Mouse (Mus musculus): Measurements from ENCODE around the gene Eif3a.
A peak's percentile ranks its signal among the peaks of the same experiment; 100 is the strongest.

Eif3a gene

GRCm38 (mm10) chr19:60790551-60791161, at the start of gene Eif3a:
Gene Eif3a, minus strand, starts transcription at chr19:60790658.
- DNase-seq (ENCODE audit: low spot score in 2 of 2), result peak; percentile 85 to 92

- DNase-seq (ENCODE audit: low spot score in 2 of 2), result peak; percentile 37 to 50
Observed at GRCm38 (mm10) chr19:60837747-60838146, 47.3 kb upstream of the Eif3a start.

- no peak for DNase-seq (ENCODE audit: low spot score in 2 of 2)
Observed at GRCm38 (mm10) chr19:60818677-60819076, 28.2 kb upstream of the Eif3a start.

GRCm38 (mm10) chr19:60813133-60813532, 22.7 kb upstream of the Eif3a start:
- no peak for DNase-seq (ENCODE audit: low spot score in 2 of 2)

- no peak for DNase-seq (ENCODE audit: low spot score in 2 of 2)
Observed at GRCm38 (mm10) chr19:60812036-60812389, 21.6 kb upstream of the Eif3a start.

GRCm38 (mm10) chr19:60811098-60812035, 20.9 kb upstream of the Eif3a start, which contains the start of gene Fam45a:
Gene Fam45a, plus strand, starts transcription at chr19:60811585.
- DNase-seq (ENCODE audit: low spot score in 2 of 2), result peak; percentile 88 to 89

- DNase-seq (ENCODE audit: low spot score in 2 of 2), result no peak
Observed at GRCm38 (mm10) chr19:60809927-60810326, 19.5 kb upstream of the Eif3a start.

- no peak for DNase-seq (ENCODE audit: low spot score in 2 of 2)
Observed at GRCm38 (mm10) chr19:60804903-60805302, 14.4 kb upstream of the Eif3a start.

- no peak for DNase-seq (ENCODE audit: low spot score in 2 of 2)
Observed at GRCm38 (mm10) chr19:60799867-60800569, 9.6 kb upstream of the Eif3a start.

GRCm38 (mm10) chr19:60797415-60797814, 7.0 kb upstream of the Eif3a start:
- no peak for DNase-seq (ENCODE audit: low spot score in 2 of 2)

- DNase-seq (ENCODE audit: low spot score in 2 of 2), result no peak
Observed at GRCm38 (mm10) chr19:60795244-60795643, 4.8 kb upstream of the Eif3a start.

GRCm38 (mm10) chr19:60793170-60793707, 2.8 kb upstream of the Eif3a start:
- no peak for DNase-seq (ENCODE audit: low spot score in 2 of 2)

- DNase-seq (ENCODE audit: low spot score in 2 of 2), result no peak
Observed at GRCm38 (mm10) chr19:60791164-60791563, 706 bp upstream of the Eif3a start.

GRCm38 (mm10) chr19:60789919-60790506, 445 bp downstream of the Eif3a start:
- DNase-seq (ENCODE audit: low spot score in 2 of 2), result peak; percentile 15 to 66

- no peak for DNase-seq (ENCODE audit: low spot score in 2 of 2)
Observed at GRCm38 (mm10) chr19:60789452-60789851, 1.0 kb downstream of the Eif3a start.

GRCm38 (mm10) chr19:60788214-60788960, 2.1 kb downstream of the Eif3a start:
- no peak for DNase-seq (ENCODE audit: low spot score in 2 of 2)

GRCm38 (mm10) chr19:60787465-60788150, 2.9 kb downstream of the Eif3a start:
- no peak for DNase-seq (ENCODE audit: low spot score in 2 of 2)

- DNase-seq (ENCODE audit: low spot score in 2 of 2), result no peak
Observed at GRCm38 (mm10) chr19:60784712-60785111, 5.7 kb downstream of the Eif3a start.

- DNase-seq (ENCODE audit: low spot score in 2 of 2), result no peak
Observed at GRCm38 (mm10) chr19:60782034-60782433, 8.4 kb downstream of the Eif3a start.

- no peak for DNase-seq (ENCODE audit: low spot score in 2 of 2)
Observed at GRCm38 (mm10) chr19:60773366-60773765, 17.1 kb downstream of the Eif3a start.
